ENCODE assay signal across 10 mouse cellular contexts in genomic region chr7:46985718-46986505, GRCm38 (mm10). TPM values are rescaled to one million over a fixed set of nuclear protein-coding genes. Genes with fewer than 3 reads are reported as not detected.
A peak's percentile ranks its signal among the peaks of the same experiment; 100 is the strongest.
DNase-seq lines count a peak whose midpoint lies in the region; ATAC-seq and TF ChIP-seq lines count a peak whose summit lies in the region.
"Had no signal": no experiment of that assay in that cellular context is flagged by ENCODE, and none has a peak within 500 bp of the region (broad histone marks: within the 10 kb centered on the region; RNA-seq: fewer than 3 reads in every experiment).

No protein-coding gene starts in this region.

- H3K27me3 ChIP-seq in embryonic facial prominence, embryonic 13.5 days, result no peaks in the 10 kb centered on the region
- H3K27me3 ChIP-seq in embryonic facial prominence, embryonic 10.5 days (replicated peaks; ENCODE audit: low read depth, poor library complexity, severe bottlenecking), result no peaks in the 10 kb centered on the region
- H3K27me3 ChIP-seq in liver, embryonic 14.5 days (ENCODE audit: control insufficient read depth, insufficient read depth, low read length), result no peaks in the 10 kb centered on the region
- H3K27me3 ChIP-seq in intestine, postnatal 0 days (replicated peaks; ENCODE audit: control insufficient read depth, insufficient read depth, low read length), result no peaks in the 10 kb centered on the region
- no peaks in the 10 kb centered on the region for H3K27me3 ChIP-seq in myocyte (ENCODE audit: control insufficient read depth, insufficient read depth, insufficient read length)
- H3K27me3 ChIP-seq in forebrain, embryonic 10.5 days (ENCODE audit: poor library complexity, severe bottlenecking), result no peaks in the 10 kb centered on the region

- ATAC-seq in embryonic facial prominence, embryonic 13.5 days (ENCODE audit: insufficient number of reproducible peaks, insufficient read depth, low FRiP score, low TSS enrichment, low read depth), result no peak
- 0 out of 2 replicates have a peak, but pooled peaks have one; percentile 38 for ATAC-seq in liver, embryonic 14.5 days (ENCODE audit: insufficient read depth)
- ATAC-seq in intestine, postnatal 0 days, result no peak

- peaks cover 3% of the 10 kb centered on the region; the same call in 1 of the 2 replicates for H3K36me3 ChIP-seq in embryonic facial prominence, embryonic 13.5 days
- 0 out of 2 replicates have a peak, but pooled peaks cover 5% of the 10 kb centered on the region for H3K36me3 ChIP-seq in embryonic facial prominence, embryonic 10.5 days (replicated peaks)
- peaks cover 2% of the 10 kb centered on the region; the same call in 1 of the 2 replicates for H3K36me3 ChIP-seq in liver, embryonic 14.5 days (replicated peaks; ENCODE audit: control insufficient read depth, insufficient read depth, low read depth)
- no peaks in the 10 kb centered on the region for H3K36me3 ChIP-seq in intestine, postnatal 0 days (ENCODE audit: control insufficient read depth, insufficient read depth)
- peaks cover 3% of the 10 kb centered on the region for H3K36me3 ChIP-seq in myocyte (ENCODE audit: control insufficient read depth, insufficient read depth)
- peaks cover 7% of the 10 kb centered on the region for H3K36me3 ChIP-seq in forebrain, embryonic 10.5 days (replicated peaks)

- H3K4me1 ChIP-seq in embryonic facial prominence, embryonic 13.5 days, result peaks cover 17% of the 10 kb centered on the region
- H3K4me1 ChIP-seq in embryonic facial prominence, embryonic 10.5 days, result peaks cover 7% of the 10 kb centered on the region
- peaks cover 5 to 9% of the 10 kb centered on the region in 2 experiments for H3K4me1 ChIP-seq in liver, embryonic 14.5 days (replicated peaks; ENCODE audit: control insufficient read depth in 2 of 2, insufficient read depth in 2 of 2, low read length in 1 of 2)
- H3K4me1 ChIP-seq in intestine, postnatal 0 days (replicated peaks; ENCODE audit: control insufficient read depth, insufficient read depth, low read length), result no peaks in the 10 kb centered on the region
- peaks cover 11% of the 10 kb centered on the region for H3K4me1 ChIP-seq in forebrain, embryonic 10.5 days

- no peak for TF ChIP-seq POLR2A in myocyte (IDR thresholded peaks at IDR 0.05; ENCODE audit: insufficient read length, low read depth)

- intact Hi-C loops in left cerebral cortex, postnatal 14 days (cut with DNase I), result no loop called here

- H3K4me3 ChIP-seq in embryonic facial prominence, embryonic 13.5 days, result no peak overlapping the region
- no peak overlapping the region for H3K4me3 ChIP-seq in embryonic facial prominence, embryonic 10.5 days
- H3K4me3 ChIP-seq in liver, embryonic 14.5 days (ENCODE audit: insufficient read depth in 1 of 2, low read depth in 2 of 2, low read length in 2 of 2), result no peak overlapping the region
- H3K4me3 ChIP-seq in intestine, postnatal 0 days (ENCODE audit: low read depth, low read length), result no peak overlapping the region
- H3K4me3 ChIP-seq in myocyte, result no peak overlapping the region
- no peak overlapping the region for H3K4me3 ChIP-seq in forebrain, embryonic 10.5 days

- no peak for TF ChIP-seq CTCF in liver, embryonic 14.5 days (IDR thresholded peaks at IDR 0.05; ENCODE audit: low read depth)
- no peak for TF ChIP-seq CTCF in intestine, postnatal 0 days (IDR thresholded peaks at IDR 0.05; ENCODE audit: low read depth)

- no peak for TF ChIP-seq EP300 in liver, embryonic 14.5 days (IDR thresholded peaks at IDR 0.05; ENCODE audit: low read depth)

- H3K9me3 ChIP-seq in embryonic facial prominence, embryonic 13.5 days, result no peaks in the 10 kb centered on the region
- no peaks in the 10 kb centered on the region for H3K9me3 ChIP-seq in embryonic facial prominence, embryonic 10.5 days
- H3K9me3 ChIP-seq in liver, embryonic 14.5 days (ENCODE audit: control insufficient read depth, low read length), result no peaks in the 10 kb centered on the region
- H3K9me3 ChIP-seq in intestine, postnatal 0 days (ENCODE audit: control insufficient read depth), result no peaks in the 10 kb centered on the region
- no peaks in the 10 kb centered on the region for H3K9me3 ChIP-seq in forebrain, embryonic 10.5 days

- no peak overlapping the region for H3ac ChIP-seq in myocyte (ENCODE audit: control insufficient read depth, insufficient read length)

- H3K4me2 ChIP-seq in embryonic facial prominence, embryonic 13.5 days, result no peak overlapping the region
- no peak overlapping the region for H3K4me2 ChIP-seq in liver, embryonic 14.5 days (ENCODE audit: low read depth)
- H3K4me2 ChIP-seq in intestine, postnatal 0 days (replicated peaks; ENCODE audit: low read depth), result no peak overlapping the region
- peak overlapping the region; percentile 43 for H3K4me2 ChIP-seq in myocyte (ENCODE audit: low read depth)

- peak overlapping the region; percentile 36; the same call in 1 of the 2 replicates for H3K9ac ChIP-seq in embryonic facial prominence, embryonic 13.5 days
- no peak overlapping the region for H3K9ac ChIP-seq in liver, embryonic 14.5 days (replicated peaks)
- no peak overlapping the region for H3K9ac ChIP-seq in intestine, postnatal 0 days (ENCODE audit: low read depth, low read length)

- DNase-seq in embryonic facial prominence, embryonic 10.5 days (ENCODE audit: low spot score), result no peak
- no peak for DNase-seq in liver, embryonic 14.5 days (ENCODE audit: low read depth in 3 of 3, low spot score in 3 of 3)
- DNase-seq in liver, result no peak
- no peak for DNase-seq in forebrain, embryonic 10.5 days (ENCODE audit: extremely low spot score, low spot score)
- no peak for DNase-seq in left cerebral cortex, postnatal 14 days (ENCODE audit: low spot score in 2 of 2)
- DNase-seq: kidney, adult 8-10 months had no signal

- H3K27ac ChIP-seq in embryonic facial prominence, embryonic 13.5 days, result peak overlapping the region; percentile 57
- H3K27ac ChIP-seq in embryonic facial prominence, embryonic 10.5 days (replicated peaks), result no peak overlapping the region
- H3K27ac ChIP-seq in liver, embryonic 14.5 days, result no peak overlapping the region
- peak overlapping the region; percentile 5; the same call in 1 of the 2 replicates for H3K27ac ChIP-seq in intestine, postnatal 0 days (ENCODE audit: low read depth, low read length)
- no peak overlapping the region for H3K27ac ChIP-seq in forebrain, embryonic 10.5 days
- H3K27ac ChIP-seq: macrophage had no signal

- H3K79me2 ChIP-seq in myocyte (ENCODE audit: control insufficient read depth, insufficient read depth), result no peaks in the 10 kb centered on the region

- WGBS in embryonic facial prominence, embryonic 13.5 days, result 49% methylated on average over 8 of the region's 8 CpGs
- 68% methylated on average over 8 of the region's 8 CpGs for WGBS in embryonic facial prominence, embryonic 10.5 days
- WGBS in liver, embryonic 14.5 days (ENCODE audit: insufficient replicate concordance), result 46% methylated on average over 8 of the region's 8 CpGs
- 44% methylated on average over 8 of the region's 8 CpGs for WGBS in intestine, postnatal 0 days
- 64% methylated on average over 8 of the region's 8 CpGs for WGBS in forebrain, embryonic 10.5 days

TF ChIP-seq in myocyte, 11 proteins besides CTCF, POLR2A, EP300 and RAD21:
- peak in 1 of 3 experiments; percentile 64 for TF ChIP-seq MYOD1 (IDR thresholded peaks at IDR 0.05; ENCODE audit: control insufficient read depth in 1 of 3, insufficient read length in 2 of 3, low read depth in 2 of 3)
- TF ChIP-seq CEBPB (IDR thresholded peaks at IDR 0.05; ENCODE audit: insufficient read depth, poor library complexity, severe bottlenecking), result peak; percentile 94
- TF ChIP-seq MAX (IDR thresholded peaks at IDR 0.05; ENCODE audit: low read depth), result no peak
- peak in 1 of 3 experiments; percentile 31 for TF ChIP-seq MYOG (IDR thresholded peaks at IDR 0.05; ENCODE audit: control insufficient read depth in 1 of 3, insufficient read depth in 1 of 3, insufficient read length in 2 of 3, low read depth in 2 of 3)
- TF ChIP-seq REST (IDR thresholded peaks at IDR 0.05; ENCODE audit: insufficient read depth, insufficient read length), result no peak

RNA-seq across cellular contexts. Expression of gene Gm9999, which starts 2.5 kb away (rescaled TPM):
- polyA plus RNA-seq in embryonic facial prominence, embryonic 13.5 days (2015; fragmentation: Nextera tagmentation; extraction: Ambion mirVana), result not detected in 2 replicates
- not detected in 2 replicates for polyA plus RNA-seq in embryonic facial prominence, embryonic 10.5 days (2016; fragmentation: Nextera tagmentation; extraction: Ambion mirVana)
- not detected in 2 replicates for polyA plus RNA-seq in liver, embryonic 14.5 days (2012; rRNA removed)
- polyA plus RNA-seq in liver, embryonic 14.5 days (2014; fragmentation: Nextera tagmentation; extraction: Ambion mirVana), result not detected in 2 replicates
- polyA plus RNA-seq in intestine, postnatal 0 days (2015; fragmentation: Nextera tagmentation; extraction: Ambion mirVana), result not detected in 2 replicates
- polyA plus RNA-seq in myocyte (2012; fragmentation: generic; extraction: Trizol), result not detected
- polyA plus RNA-seq in forebrain, embryonic 10.5 days (2016; fragmentation: Nextera tagmentation; extraction: Ambion mirVana), result not detected in 2 replicates
- not detected for total RNA-seq in left cerebral cortex, postnatal 14 days (2021)
- polyA plus RNA-seq: macrophage had no signal

RNA-seq across cellular contexts. Expression of gene Spty2d1, which starts 22.3 kb away (rescaled TPM):
- polyA plus RNA-seq in embryonic facial prominence, embryonic 13.5 days (2015; fragmentation: Nextera tagmentation; extraction: Ambion mirVana), result 18.8 and 20.0 TPM in 2 replicates
- 12.4 and 12.8 TPM in 2 replicates for polyA plus RNA-seq in embryonic facial prominence, embryonic 10.5 days (2016; fragmentation: Nextera tagmentation; extraction: Ambion mirVana)
- polyA plus RNA-seq in liver, embryonic 14.5 days (2012; rRNA removed), result 3.5 and 5.9 TPM in 2 replicates
- 10.1 and 10.4 TPM in 2 replicates for polyA plus RNA-seq in liver, embryonic 14.5 days (2014; fragmentation: Nextera tagmentation; extraction: Ambion mirVana)
- polyA plus RNA-seq in intestine, postnatal 0 days (2015; fragmentation: Nextera tagmentation; extraction: Ambion mirVana), result 8.0 and 10.3 TPM in 2 replicates
- 12.0 TPM for polyA plus RNA-seq in myocyte (2012; fragmentation: generic; extraction: Trizol)
- polyA plus RNA-seq in forebrain, embryonic 10.5 days (2016; fragmentation: Nextera tagmentation; extraction: Ambion mirVana), result 10.9 and 11.4 TPM in 2 replicates
- total RNA-seq in left cerebral cortex, postnatal 14 days (2021), result 10 to 100 TPM; 10.6 to 11.0 TPM

RNA-seq across cellular contexts. Expression of gene Uevld, which starts 27.6 kb away (rescaled TPM):
- polyA plus RNA-seq in embryonic facial prominence, embryonic 13.5 days (2015; fragmentation: Nextera tagmentation; extraction: Ambion mirVana), result 10.3 and 11.2 TPM in 2 replicates
- polyA plus RNA-seq in embryonic facial prominence, embryonic 10.5 days (2016; fragmentation: Nextera tagmentation; extraction: Ambion mirVana), result 12.7 TPM in 2 replicates
- polyA plus RNA-seq in liver, embryonic 14.5 days (2012; rRNA removed), result 2.8 and 3.9 TPM in 2 replicates
- polyA plus RNA-seq in liver, embryonic 14.5 days (2014; fragmentation: Nextera tagmentation; extraction: Ambion mirVana), result 5.8 and 6.4 TPM in 2 replicates
- 4.2 and 4.9 TPM in 2 replicates for polyA plus RNA-seq in intestine, postnatal 0 days (2015; fragmentation: Nextera tagmentation; extraction: Ambion mirVana)
- polyA plus RNA-seq in myocyte (2012; fragmentation: generic; extraction: Trizol), result 3.6 TPM
- 13.4 and 14.6 TPM in 2 replicates for polyA plus RNA-seq in forebrain, embryonic 10.5 days (2016; fragmentation: Nextera tagmentation; extraction: Ambion mirVana)
- 1 to 10 TPM; 9.6 to 10.0 TPM for total RNA-seq in left cerebral cortex, postnatal 14 days (2021)

Comparison
In these comparisons a context has a peak if more than half of its experiments do, and no peak if none do; other contexts are left out.
1. H3K27ac ChIP-seq: peak in embryonic facial prominence, embryonic 13.5 days (single experiment) and intestine, postnatal 0 days (single experiment); none in embryonic facial prominence, embryonic 10.5 days (single experiment), liver, embryonic 14.5 days (single experiment) and forebrain, embryonic 10.5 days (single experiment).